Mouse (Mus musculus) C2C12 (cell line): ENCODE data around the gene Btbd35f6.
"Not testable (repeated sequence)": the region's sequence is repeated elsewhere in the genome, so short reads cannot be mapped to it uniquely, and the experiment has no call there.

Source experiments
- CTCF ChIP-seq: IDR thresholded peaks from one replicate; pipeline ENCODE4 v1.5.1; 2011; ENCODE audit not compliant: control insufficient read depth, insufficient read depth, insufficient read length
- MAX ChIP-seq: IDR thresholded peaks from one replicate; pipeline ENCODE4 v1.6.1; 2011; ENCODE audit warnings: mild to moderate bottlenecking, control low read depth
- USF1 ChIP-seq: IDR thresholded peaks from one replicate; pipeline ENCODE4 v1.6.1; 2011; ENCODE audit warnings: low read depth, mild to moderate bottlenecking, control low read depth, moderate library complexity

- TF ChIP-seq MAX, CTCF, USF1: not testable (repeated sequence)
Observed at GRCm38 (mm10) chrX:33956440-33956839, at the start of gene Btbd35f6.
